Mouse (Mus musculus) C2C12 (cell line): ENCODE data around the gene Pprc1. TPM values are rescaled to one million over a fixed set of nuclear protein-coding genes. Genes with fewer than 3 reads are reported as not detected.

Source experiments
- H3K27me3 ChIP-seq: one replicate; pipeline ENCODE4 v1.6.1; 2011; ENCODE audit not compliant: control insufficient read depth, insufficient read depth, insufficient read length
- H3K36me3 ChIP-seq: one replicate; pipeline ENCODE4 v1.6.1; 2011; ENCODE audit not compliant: control insufficient read depth, insufficient read depth
- H3K4me3 ChIP-seq: one replicate; pipeline ENCODE4 v1.5.1; 2011; ENCODE audit warnings: mild to moderate bottlenecking, control low read depth; ENCODE audit not compliant: poor library complexity, insufficient read depth, severe bottlenecking
- H3K79me2 ChIP-seq: one replicate; pipeline ENCODE4 v1.6.1; 2011; ENCODE audit not compliant: control insufficient read depth, insufficient read depth
- H3K79me3 ChIP-seq: one replicate; pipeline ENCODE4 v1.6.1; 2011; ENCODE audit warnings: low read depth, control low read depth
- H3ac ChIP-seq: one replicate; pipeline ENCODE3; 2011; ENCODE audit warnings: low read depth; ENCODE audit not compliant: control insufficient read depth, insufficient read length
- CEBPB ChIP-seq: IDR thresholded peaks from one replicate; pipeline ENCODE4 v1.6.1; 2011; ENCODE audit warnings: low read depth, mild to moderate bottlenecking, control low read depth, moderate library complexity
- CTCF ChIP-seq: IDR thresholded peaks from one replicate; pipeline ENCODE4 v1.5.1; 2011; ENCODE audit not compliant: control insufficient read depth, insufficient read depth, insufficient read length
- FOSL1 ChIP-seq: IDR thresholded peaks from one replicate; pipeline ENCODE4 v1.8.0; 2011; ENCODE audit warnings: mild to moderate bottlenecking, low read length; ENCODE audit not compliant: poor library complexity, insufficient read depth, severe bottlenecking
- MAX ChIP-seq: IDR thresholded peaks from one replicate; pipeline ENCODE4 v1.6.1; 2011; ENCODE audit warnings: mild to moderate bottlenecking, control low read depth
- MYOD1 ChIP-seq: IDR thresholded peaks from one replicate; pipeline ENCODE4 v1.6.1; 2011; ENCODE audit warnings: low read depth; ENCODE audit not compliant: control insufficient read depth, insufficient read length
- MYOG ChIP-seq: IDR thresholded peaks from one replicate; pipeline ENCODE4 v1.6.1; 2011; ENCODE audit not compliant: control insufficient read depth, insufficient read length; ENCODE audit errors: extremely low read depth
- USF1 ChIP-seq: IDR thresholded peaks from one replicate; pipeline ENCODE4 v1.6.1; 2011; ENCODE audit warnings: low read depth, mild to moderate bottlenecking, control low read depth, moderate library complexity
- polyA plus RNA-seq: library from polyadenylated mRNA; unstranded; fragments of >200 nt; fragmentation: generic; extraction: Trizol; gene quantifications from one replicate; pipeline ENCODE4 v1.2.1, GENCODE M21; 2012; ENCODE audit warnings: missing spikeins

The Pprc1 gene
- polyA plus RNA-seq, 1 experiment: 30.6 TPM

GRCm38 (mm10) chr19:46056388-46056946 lies 11.8 kb downstream of the Pprc1 start:
- peaks cover 53% of the 10 kb centered on the region for H3K79me2 ChIP-seq
- TF ChIP-seq FOSL1: no peak
- TF ChIP-seq USF1: no peak
- TF ChIP-seq CEBPB: no peak
- TF ChIP-seq MYOG: no peak
- no peak for TF ChIP-seq MYOD1
- no peak for TF ChIP-seq MAX
- no peak for TF ChIP-seq CTCF
- peaks cover 19% of the 10 kb centered on the region for H3K36me3 ChIP-seq
- H3ac ChIP-seq: peak overlapping the region; percentile 83
- no peaks in the 10 kb centered on the region for H3K27me3 ChIP-seq
- H3K79me3 ChIP-seq: peaks cover 48% of the 10 kb centered on the region
- peak overlapping the region; percentile 96 for H3K4me3 ChIP-seq

DNA sequence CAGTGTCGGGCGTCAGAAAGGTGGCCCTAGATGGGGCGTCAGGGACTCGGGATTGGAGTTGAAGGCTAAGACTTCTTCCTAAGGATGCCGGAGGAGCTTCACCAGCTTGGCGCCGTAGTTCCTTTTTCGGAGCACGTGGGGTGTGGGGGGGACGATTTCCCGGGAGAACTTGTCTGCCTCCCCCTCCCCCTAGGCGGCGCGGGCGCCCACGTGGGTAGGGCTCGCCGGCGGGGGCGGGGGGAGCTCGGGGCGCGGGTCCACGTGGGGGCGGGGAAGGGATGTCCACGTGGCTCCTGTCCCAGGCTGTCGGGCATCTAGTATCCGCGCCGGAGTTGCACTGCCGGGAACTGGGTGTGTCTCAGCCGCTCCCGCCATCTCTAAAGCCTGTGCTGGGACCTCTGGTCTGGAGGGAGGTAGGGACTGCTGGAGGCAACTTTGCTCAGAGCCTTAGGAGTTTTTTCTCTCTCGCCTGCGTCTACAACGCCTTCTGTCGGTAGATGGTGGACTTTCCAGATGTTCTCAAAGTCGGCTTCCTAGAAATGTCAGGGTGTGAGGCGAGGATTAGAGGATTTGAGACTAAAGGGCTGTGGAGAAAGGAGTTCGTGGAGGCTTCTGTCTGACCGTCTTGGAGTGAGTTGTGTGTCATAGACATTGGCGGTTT lies 12.4 kb downstream of the Pprc1 start:
- Histone ChIP-seq H3K27me3 (no peaks in the 10 kb centered on the region), H3K79me3 (peaks cover 54% of the 10 kb centered on the region), H3ac (peak overlapping the region; percentile 83), H3K36me3 (peaks cover 25% of the 10 kb centered on the region), H3K4me3 (peak overlapping the region; percentile 96), H3K79me2 (peaks cover 59% of the 10 kb centered on the region)
- no peak for TF ChIP-seq MYOG
- TF ChIP-seq CEBPB: no peak
- TF ChIP-seq MYOD1: no peak
- TF ChIP-seq CTCF: no peak
- TF ChIP-seq FOSL1: no peak
- peak; percentile 73 for TF ChIP-seq USF1
- peak; percentile 95 for TF ChIP-seq MAX

- no peak overlapping the region for H3K4me3 ChIP-seq
- H3K79me3 ChIP-seq: peaks cover 66% of the 10 kb centered on the region
- TF ChIP-seq MYOG (no peak), MYOD1 (no peak), MAX (no peak), CTCF (no peak), CEBPB (no peak), USF1 (no peak), FOSL1 (no peak)
- peaks cover 39% of the 10 kb centered on the region for H3K36me3 ChIP-seq
- peaks cover 73% of the 10 kb centered on the region for H3K79me2 ChIP-seq
- H3ac ChIP-seq: no peak overlapping the region
- no peaks in the 10 kb centered on the region for H3K27me3 ChIP-seq
These were observed 13.8 kb downstream of the Pprc1 start for GRCm38 (mm10) chr19:46058466-46058865.

- H3K79me2 ChIP-seq: peaks cover 97% of the 10 kb centered on the region
- no peak overlapping the region for H3K4me3 ChIP-seq
- peaks cover 63% of the 10 kb centered on the region for H3K36me3 ChIP-seq
- H3K79me3 ChIP-seq: peaks cover 81% of the 10 kb centered on the region
- no peak for TF ChIP-seq USF1
- TF ChIP-seq CEBPB: no peak
- no peak overlapping the region for H3ac ChIP-seq
- H3K27me3 ChIP-seq: no peaks in the 10 kb centered on the region
These were observed 16.2 kb downstream of the Pprc1 start for GRCm38 (mm10) chr19:46060845-46061244.

- H3K79me3 ChIP-seq: peaks cover 31% of the 10 kb centered on the region
These were observed 23.4 kb downstream of the Pprc1 start for GRCm38 (mm10) chr19:46068054-46068453.

More at GRCm38 (mm10) chr19:46068054-46068453, 23.4 kb downstream of the Pprc1 start:
- no peak overlapping the region for H3ac ChIP-seq
- TF ChIP-seq USF1 (no peak), MAX (no peak), MYOD1 (no peak), CTCF (no peak), MYOG (no peak), CEBPB (no peak), FOSL1 (no peak)
- peaks cover 44% of the 10 kb centered on the region for H3K79me2 ChIP-seq
- H3K27me3 ChIP-seq: no peaks in the 10 kb centered on the region
- H3K36me3 ChIP-seq: peaks cover 96% of the 10 kb centered on the region
- no peak overlapping the region for H3K4me3 ChIP-seq
